Mouse (Mus musculus) gastrocnemius, postnatal 10 days (tissue): ENCODE results near the gene Wdcp. TPM values are rescaled to one million over a fixed set of nuclear protein-coding genes. Genes with fewer than 3 reads are reported as not detected.
"Not testable (repeated sequence)": the region's sequence is repeated elsewhere in the genome, so short reads cannot be mapped to it uniquely, and the experiment has no call there.

Experiments used
- DNase-seq: peaks from one replicate; pipeline ENCODE4 v3.0.0; 2021; ENCODE audit warnings: mixed read lengths
- total RNA-seq, 2 experiments: library from RNA; stranded (reverse); gene quantifications; 2 replicates each; pipeline ENCODE4 v1.2.3; 2021

Gene Wdcp
- total RNA-seq, 2 experiments from 2014 or later, result 4.8 to 6.0 TPM

- no peak for DNase-seq
Observed at GRCm38 (mm10) chr12:4871260-4871659, 28.2 kb downstream of the Wdcp start.

GRCm38 (mm10) chr12:4872273-4872672 lies 29.2 kb downstream of the Wdcp start:
- DNase-seq, result no peak

- no peak for DNase-seq
Observed at GRCm38 (mm10) chr12:4872983-4873477, 29.9 kb downstream of the Wdcp start.

- no peak for DNase-seq
Observed at GRCm38 (mm10) chr12:4873531-4873930, 30.4 kb downstream of the Wdcp start.

GRCm38 (mm10) chr12:4874161-4874927 lies 31.2 kb downstream of the Wdcp start, which contains the start of gene Mfsd2b:
TSS of gene Mfsd2b (minus strand) at chr12:4874359.
- DNase-seq, result peak; percentile 71

- no peak for DNase-seq
Observed at GRCm38 (mm10) chr12:4875623-4876022, 32.5 kb downstream of the Wdcp start.

- no peak for DNase-seq
Observed at GRCm38 (mm10) chr12:4878296-4878783, 35.2 kb downstream of the Wdcp start.

GRCm38 (mm10) chr12:4879048-4879447 lies 35.9 kb downstream of the Wdcp start:
- no peak for DNase-seq

GRCm38 (mm10) chr12:4882086-4882485 lies 39.0 kb downstream of the Wdcp start:
- no peak for DNase-seq

- no peak for DNase-seq
Observed at GRCm38 (mm10) chr12:4885062-4885461, 42.0 kb downstream of the Wdcp start.

- DNase-seq, result not testable (repeated sequence)
Observed at GRCm38 (mm10) chr12:4886581-4886980, 43.5 kb downstream of the Wdcp start.

- DNase-seq, result no peak
Observed at GRCm38 (mm10) chr12:4888739-4889138, 45.6 kb downstream of the Wdcp start.

- DNase-seq, result no peak
Observed at GRCm38 (mm10) chr12:4889251-4889650, 46.1 kb downstream of the Wdcp start.

GRCm38 (mm10) chr12:4889891-4890290 lies 46.8 kb downstream of the Wdcp start:
- DNase-seq, result no peak

- DNase-seq, result no peak
Observed at GRCm38 (mm10) chr12:4898024-4898423, 54.9 kb downstream of the Wdcp start.

- no peak for DNase-seq
Observed at GRCm38 (mm10) chr12:4905946-4906345, 62.8 kb downstream of the Wdcp start.

- DNase-seq, result no peak
Observed at GRCm38 (mm10) chr12:4906476-4906875, 63.4 kb downstream of the Wdcp start.

- peak; percentile 97 for DNase-seq
Observed at GRCm38 (mm10) chr12:4906951-4907906, 64.1 kb downstream of the Wdcp start, which contains the start of gene Ubxn2a. TSS of gene Ubxn2a (minus strand) at chr12:4907705.

GRCm38 (mm10) chr12:4908391-4908790 lies 65.3 kb downstream of the Wdcp start:
- DNase-seq, result no peak
